Mouse (Mus musculus) fibroblast of lung, adult 2 months (primary cell): ENCODE measurements at regions not wholly inside any gene's neighbourhood (a gene's known extent, or its start where the extent isn't known, plus 50 kb on each side); places are given as distances from the start of the nearest gene placed in this dataset.

ENCODE experiments used
- DNase-seq: peaks from one replicate; pipeline ENCODE4 v3.0.0-alpha.2; 2011; ENCODE audit warnings: low read depth

- no peak for DNase-seq
Measured at GRCm38 (mm10) chr7:136792131-136792530, 102.3 kb upstream of the Mgmt start.

- DNase-seq: no peak
Measured at GRCm38 (mm10) chr7:136796415-136796814, 98.0 kb upstream of the Mgmt start.

GRCm38 (mm10) chr7:136797780-136798435 lies 96.5 kb upstream of the Mgmt start:
- no peak for DNase-seq

GRCm38 (mm10) chr7:136798605-136799004 lies 95.8 kb upstream of the Mgmt start:
- DNase-seq: no peak

- no peak for DNase-seq
Measured at GRCm38 (mm10) chr7:136807101-136807500, 87.3 kb upstream of the Mgmt start.

GRCm38 (mm10) chr7:136807968-136808367 lies 86.4 kb upstream of the Mgmt start:
- no peak for DNase-seq

GRCm38 (mm10) chr7:136809576-136809975 lies 84.8 kb upstream of the Mgmt start:
- no peak for DNase-seq

- no peak for DNase-seq
Measured at GRCm38 (mm10) chr7:136813691-136814325, 80.6 kb upstream of the Mgmt start.

- DNase-seq: no peak
Measured at GRCm38 (mm10) chr7:136814751-136815150, 79.7 kb upstream of the Mgmt start.

GRCm38 (mm10) chr7:136820291-136820690 lies 74.1 kb upstream of the Mgmt start:
- DNase-seq: no peak

GRCm38 (mm10) chr7:136825647-136826046 lies 68.8 kb upstream of the Mgmt start:
- DNase-seq: no peak

- no peak for DNase-seq
Measured at GRCm38 (mm10) chr7:136829621-136830313, 64.6 kb upstream of the Mgmt start.

GRCm38 (mm10) chr7:136832419-136832818 lies 62.0 kb upstream of the Mgmt start:
- no peak for DNase-seq

GRCm38 (mm10) chr7:136838971-136839370 lies 55.4 kb upstream of the Mgmt start:
- DNase-seq: no peak

- no peak for DNase-seq
Measured at GRCm38 (mm10) chr7:136840224-136840623, 54.2 kb upstream of the Mgmt start.

- no peak for DNase-seq
Measured at GRCm38 (mm10) chr7:136842751-136843150, 51.7 kb upstream of the Mgmt start.

GRCm38 (mm10) chr7:136844282-136844681 lies 50.1 kb upstream of the Mgmt start:
- no peak for DNase-seq
